Mouse (Mus musculus): ENCODE measurements around the gene Shroom1.

Gene Shroom1

DNA sequence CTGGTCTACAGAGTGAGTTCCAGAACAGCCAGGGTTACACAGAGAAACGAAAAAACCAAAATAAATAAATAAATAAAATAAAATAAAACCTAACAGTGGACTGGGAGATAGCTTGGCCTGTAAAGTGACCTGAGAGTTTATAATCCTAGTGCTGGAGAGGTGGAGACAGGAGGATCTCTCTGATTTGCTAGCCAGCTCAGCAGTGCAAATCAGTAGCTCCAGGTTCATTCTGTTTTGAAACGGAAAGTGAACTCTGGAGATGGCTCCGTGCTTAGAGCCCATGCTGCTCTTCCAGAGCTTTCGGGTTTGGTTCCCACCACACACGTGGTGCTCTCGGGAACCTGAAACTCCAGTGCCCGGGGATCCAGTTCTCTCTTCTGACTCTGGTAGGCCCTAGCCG lies 9.0 kb upstream of the Shroom1 start:
- DNase-seq, result no peak

DNA sequence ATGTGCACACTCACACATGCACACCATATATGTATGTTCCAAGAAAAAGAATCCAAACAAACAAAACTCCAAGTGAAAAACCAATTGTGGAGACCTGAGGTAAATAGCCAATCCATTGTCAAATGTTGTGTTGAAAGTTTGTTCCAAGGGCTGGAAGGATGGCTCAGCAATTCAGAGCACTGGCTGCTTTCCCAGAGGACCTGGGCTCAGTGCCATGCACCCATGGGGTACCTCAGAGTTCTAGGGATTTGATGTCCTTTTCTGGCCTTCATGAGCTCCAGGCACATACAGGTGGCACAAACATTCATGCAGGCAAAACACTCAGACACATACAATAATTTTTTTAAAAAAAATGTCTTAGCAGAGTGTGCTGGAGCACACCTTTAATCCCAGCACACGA lies 8.5 kb upstream of the Shroom1 start:
- peak; percentile 87 for DNase-seq

DNA sequence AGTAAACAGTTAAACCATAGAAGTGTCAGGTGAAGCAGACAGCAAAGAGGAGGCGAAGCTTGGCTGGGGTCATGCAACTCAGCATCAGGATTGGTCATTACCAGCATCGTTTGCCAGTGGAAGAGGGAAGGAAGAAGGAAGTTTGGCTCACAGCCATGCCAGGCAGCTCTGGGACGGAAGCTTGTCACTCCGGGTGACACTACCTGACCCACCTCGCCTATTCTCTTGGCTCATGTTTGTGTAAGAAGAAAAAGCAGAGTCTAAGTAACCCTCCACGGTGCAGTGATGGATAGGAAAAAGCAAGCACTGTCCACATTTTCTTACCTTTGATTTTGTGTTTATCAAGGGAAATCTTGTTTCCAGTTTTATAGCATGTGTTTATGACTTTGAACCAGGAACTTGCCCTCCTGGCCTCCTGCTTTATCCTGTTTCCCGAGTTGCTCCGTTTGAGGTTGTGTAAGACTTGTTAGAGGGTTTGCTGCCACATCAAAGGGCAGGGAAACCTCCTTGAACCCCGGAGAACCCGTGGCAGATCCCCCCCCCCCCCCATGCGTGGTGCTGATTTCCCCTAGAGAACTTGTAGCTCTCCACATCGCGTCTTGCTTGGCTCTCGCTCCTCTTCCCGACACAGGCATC lies 6.8 kb upstream of the Shroom1 start:
- no peak for DNase-seq

DNA sequence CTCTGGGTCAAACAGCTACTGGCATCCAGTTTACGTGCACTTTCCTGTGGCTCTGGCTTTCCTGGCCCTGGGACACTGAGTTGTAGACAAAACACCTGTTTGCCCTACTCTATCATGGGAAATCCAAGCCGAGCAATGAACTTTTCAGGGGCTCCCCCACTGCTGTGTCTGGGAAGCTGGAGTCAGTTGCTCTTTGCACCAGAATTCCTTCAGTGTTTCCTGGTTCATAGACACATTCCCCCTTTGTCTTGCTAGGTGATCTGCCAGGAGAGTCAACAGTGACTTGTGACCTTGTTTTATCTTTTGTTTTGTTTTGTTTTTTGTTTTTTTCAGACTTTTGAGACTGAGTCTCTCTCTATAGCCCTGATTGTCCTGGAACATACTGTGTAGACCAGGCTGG lies 5.6 kb upstream of the Shroom1 start:
- DNase-seq, result no peak

DNA sequence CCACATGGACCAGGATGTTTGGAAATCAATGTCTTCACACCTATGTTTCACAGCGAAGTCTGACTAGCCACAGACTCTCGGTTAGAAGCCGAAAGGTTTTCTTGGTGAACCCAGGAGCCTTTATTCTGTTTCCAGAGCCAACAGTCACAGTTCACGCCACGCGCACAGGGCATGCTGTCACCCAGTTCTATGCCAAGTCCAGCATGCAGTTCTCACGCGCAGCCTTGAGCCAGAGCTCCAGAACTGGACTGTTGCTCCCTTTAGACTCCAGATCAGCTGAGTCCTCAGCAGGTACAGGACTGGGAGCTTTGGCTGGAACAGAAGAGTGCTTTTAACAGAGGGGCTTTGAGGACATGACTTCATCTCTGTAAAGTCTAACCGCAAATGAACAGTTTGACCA lies 4.6 kb upstream of the Shroom1 start:
- DNase-seq, result peak; percentile 33

DNA sequence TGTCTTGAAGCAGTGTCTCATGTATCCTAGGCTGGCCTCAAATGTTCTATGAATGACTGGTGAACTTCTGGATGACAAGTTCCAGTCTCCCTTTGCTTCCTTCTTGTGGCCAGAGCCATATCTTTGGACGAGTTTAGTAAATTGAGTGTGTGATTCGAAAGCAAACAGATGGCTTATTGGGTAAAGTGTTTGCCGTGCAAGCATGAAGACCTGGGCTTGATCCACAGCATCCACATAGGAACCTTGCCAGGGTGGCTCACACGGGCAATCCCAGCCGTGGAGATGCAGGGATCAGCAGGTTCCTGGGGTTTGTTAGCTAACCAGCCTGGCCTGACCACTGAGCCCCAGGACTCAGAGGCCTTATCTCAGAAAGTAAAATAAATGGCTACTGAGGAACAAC lies 4.0 kb upstream of the Shroom1 start:
- no peak for DNase-seq

DNA sequence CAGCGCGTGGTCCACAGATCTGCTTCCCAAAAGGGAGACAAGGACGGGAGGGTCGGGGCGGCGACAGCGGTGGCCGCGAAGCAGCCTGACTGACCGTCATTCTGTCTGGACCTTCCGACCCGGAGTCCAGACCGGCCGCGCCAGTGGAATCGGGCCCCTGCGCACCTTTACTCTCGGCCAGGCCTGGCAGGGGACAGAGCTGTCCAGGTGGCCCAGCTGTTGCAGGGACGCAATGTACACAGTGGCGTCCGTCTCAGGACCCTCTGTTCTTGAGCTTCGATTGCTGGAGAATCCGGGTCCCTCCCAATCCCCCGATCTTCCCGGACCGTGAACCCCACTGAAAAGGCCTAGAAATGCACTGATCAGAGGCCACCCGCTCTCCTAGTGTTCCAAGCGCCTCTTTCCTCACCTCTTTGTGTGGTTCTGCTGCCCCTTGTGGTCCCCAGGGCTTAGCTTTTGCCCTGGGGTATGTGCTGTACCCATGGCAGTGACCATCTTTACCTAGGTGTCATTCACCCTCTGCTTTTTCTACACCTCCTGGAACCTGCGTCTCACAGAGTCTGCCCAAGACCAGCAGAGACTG lies 458 bp downstream of the Shroom1 start:
- no peak for DNase-seq

DNA sequence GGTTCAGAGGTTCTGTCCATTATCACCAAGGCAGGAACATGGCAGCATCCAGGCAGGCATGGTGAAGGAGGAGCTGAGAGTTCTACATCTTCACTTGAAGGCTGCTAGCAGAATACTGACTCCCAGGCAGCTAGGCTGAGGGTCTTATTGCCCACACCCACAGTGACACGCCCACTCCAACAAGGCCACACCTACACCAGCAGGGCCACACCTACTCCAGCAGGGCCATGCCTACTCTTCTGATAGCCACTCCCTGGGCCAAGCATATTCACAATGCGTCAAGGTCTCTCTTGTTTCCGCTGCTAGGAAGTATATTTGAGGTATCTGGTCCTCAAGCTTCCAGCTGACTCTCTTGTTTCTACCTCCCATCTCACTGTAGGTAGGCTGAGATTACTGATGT lies 2.0 kb downstream of the Shroom1 start:
- no peak for DNase-seq

DNA sequence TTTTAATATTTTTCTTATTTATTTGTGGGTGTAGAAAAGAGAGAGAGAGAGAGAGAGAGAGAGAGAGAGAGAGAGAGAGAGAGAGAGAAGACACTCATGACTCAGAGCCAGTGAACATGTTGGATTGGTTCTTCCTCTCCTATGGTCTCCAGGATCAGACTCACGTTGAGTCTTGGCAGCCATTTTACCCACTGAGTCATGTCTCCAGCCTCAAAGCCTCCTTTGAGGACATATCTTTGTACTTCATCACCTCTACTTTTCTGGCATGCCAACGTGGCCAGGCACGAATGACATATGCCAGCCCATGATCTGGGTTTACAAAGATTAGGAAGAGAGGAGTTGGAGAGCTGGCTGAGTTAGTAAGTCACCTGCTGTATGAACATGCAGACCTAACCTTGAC lies 3.2 kb downstream of the Shroom1 start:
- no peak for DNase-seq

DNA sequence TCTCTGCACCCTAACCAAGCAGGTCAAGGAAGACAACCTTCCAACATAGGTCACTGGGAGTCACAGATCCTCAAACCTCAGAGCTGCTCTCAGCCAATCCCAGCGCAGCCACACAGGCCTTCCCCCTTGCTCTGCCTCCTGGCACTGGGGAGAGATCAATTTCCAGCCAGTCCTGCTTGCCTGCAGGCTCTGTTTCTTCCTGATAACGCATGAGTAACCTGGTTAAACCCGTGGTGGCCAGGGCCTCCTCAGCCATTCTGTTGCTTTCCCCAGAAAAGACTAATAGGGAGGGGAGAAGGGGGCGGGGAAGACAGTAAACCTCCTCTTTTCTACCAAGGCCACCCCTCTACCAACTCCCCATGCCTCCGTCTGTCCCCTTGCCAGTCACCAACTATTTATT lies 4.7 kb downstream of the Shroom1 start:
- DNase-seq, result no peak

DNA sequence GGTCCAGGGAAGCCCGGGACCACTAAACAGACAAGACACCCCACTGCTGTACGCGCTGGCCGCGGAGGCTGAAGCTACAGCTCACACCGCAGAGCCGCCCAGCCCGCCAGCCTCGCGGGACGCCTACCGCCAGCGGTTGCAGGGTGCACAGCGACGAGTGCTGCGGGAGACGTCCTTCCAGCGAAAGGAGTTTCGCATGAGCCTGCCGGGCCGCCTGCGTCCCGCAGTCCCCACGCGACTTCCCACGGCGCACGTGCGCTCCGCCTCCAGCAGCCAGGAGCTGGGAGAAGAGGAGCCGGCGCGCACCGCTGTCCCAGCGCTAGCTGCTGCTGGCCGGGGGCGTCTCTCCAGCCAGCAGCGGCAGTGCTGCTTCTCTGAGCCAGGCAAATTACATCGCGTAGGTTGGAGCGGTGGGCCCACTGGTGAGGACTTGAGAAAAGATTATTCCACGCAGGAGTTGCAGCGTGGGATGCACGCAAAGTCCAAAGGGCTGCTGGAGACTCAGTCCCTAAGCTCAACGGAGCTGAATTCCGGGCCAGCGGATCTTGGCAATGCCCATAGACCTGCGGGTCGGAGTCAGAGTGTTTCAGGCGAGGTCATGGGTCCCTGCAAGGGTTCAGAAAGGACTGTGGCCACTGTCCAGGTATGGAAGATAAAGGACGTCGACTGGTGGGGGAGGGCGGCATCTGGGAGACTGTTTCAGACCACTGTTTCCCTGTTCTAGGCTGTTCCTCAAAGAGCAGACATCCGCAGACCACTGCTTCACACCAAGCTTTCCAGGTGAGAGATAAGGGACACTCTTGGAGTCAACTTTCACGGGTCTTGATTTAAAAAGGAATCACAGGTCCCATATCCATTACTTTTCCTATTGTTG lies 6.8 kb downstream of the Shroom1 start:
- no peak for DNase-seq

DNA sequence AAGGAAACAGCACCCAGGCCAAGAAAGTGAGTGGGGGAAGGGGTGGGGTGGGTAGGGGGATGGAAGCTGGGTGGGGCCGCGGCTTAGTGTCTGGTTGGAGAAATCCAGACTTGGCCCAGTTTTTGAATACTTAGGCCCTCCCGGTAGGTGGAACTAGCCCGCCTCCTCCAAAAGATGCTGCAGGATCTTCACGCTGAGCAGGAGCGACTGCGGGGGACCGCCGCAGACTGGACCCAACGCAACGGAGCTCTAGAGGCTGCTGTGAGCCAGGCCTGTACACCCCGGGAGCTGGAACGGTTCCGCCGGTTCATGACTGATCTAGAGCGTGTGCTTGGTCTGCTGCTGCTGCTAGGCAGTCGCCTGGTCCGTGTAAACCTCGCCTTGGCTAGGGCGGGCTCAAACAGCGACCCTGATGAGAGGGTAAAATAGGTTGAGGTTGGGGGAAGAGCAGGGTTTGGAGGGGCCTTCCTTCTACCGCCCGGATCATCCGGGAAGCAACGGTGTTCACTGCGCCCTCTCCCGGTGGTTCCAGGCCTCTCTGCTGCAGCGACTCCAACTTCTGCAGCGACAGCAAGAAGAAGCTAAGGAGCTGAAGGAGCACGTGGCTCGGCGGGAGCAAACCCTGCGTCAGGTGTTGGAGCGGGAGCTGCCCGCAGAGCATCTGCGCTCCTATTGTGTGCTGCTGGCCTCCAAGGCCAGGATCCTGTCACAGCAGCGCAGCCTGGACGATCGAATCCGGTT lies 9.4 kb downstream of the Shroom1 start:
- DNase-seq, result peak; percentile 81

DNA sequence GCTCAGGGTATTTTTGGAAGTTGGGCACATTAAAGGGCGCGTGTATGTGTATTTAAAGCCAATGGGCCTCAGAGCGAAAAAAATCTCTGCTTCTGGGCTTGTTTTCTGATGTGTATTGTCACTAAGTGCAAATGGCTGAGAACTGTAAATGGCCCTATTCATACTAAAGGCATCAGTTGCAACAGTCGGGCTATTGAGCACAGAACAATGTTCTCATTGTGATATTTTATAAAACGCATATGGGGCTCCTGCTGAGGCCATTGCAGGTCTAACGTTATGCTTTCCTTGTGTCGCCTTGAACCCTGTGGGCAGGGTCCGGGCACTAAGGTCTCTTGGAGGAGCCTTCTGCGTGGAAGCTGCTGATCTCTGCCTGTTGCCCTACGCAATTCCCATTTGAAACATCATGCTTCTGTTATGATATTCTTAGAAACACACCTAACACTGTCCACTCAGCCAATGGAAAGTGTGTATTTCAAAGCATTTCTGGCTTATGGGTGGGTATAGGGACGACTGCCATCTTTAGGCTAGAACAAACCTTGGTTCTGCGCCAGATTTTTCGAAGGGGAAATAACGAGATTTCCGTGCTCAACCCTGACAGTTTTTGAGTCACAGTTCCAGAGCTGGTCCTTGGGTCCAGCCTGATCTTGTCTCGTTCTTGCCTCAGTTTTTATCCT lies 12.4 kb downstream of the Shroom1 start:
- DNase-seq, result no peak

DNA sequence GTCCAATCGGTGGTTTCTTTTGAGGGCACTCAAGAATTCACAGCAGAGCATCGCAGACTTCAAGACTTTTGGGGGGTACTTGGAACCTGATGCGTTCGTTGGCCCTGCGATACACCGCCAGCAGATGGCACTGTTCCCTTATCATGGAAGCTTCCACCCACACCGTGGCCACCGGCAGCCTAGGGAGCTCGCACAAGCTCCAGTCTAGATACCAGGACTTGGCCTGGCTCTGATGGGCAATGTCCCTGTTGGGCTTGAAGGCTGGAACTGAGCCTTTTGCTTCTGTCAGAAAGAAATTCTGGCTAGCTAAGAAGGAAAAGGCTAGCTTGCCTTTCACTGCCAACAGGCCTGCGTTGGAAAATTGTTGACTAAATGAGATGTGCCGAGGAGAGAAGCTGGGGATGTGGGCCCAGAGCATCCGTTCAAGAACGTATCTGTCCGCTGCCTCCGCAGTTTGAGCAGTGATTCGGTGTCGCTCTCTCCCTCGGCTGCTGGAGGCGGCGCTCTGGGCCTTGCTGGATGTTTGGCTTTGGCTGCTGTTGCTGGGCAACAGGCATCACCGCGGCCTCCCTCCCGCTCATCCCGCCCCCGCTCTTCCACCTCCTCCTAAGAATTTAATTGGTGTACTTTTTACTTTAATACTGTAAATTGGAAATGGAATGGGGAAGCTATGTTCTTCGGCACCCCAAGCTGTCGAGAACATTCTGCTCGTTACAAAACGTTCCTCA lies 13.1 kb downstream of the Shroom1 start, which contains the start of gene Gm9837:
Gm9837 (minus strand) TSS at position 512 of the 728 bp plus-strand sequence.
- DNase-seq, result peak; percentile 90

DNA sequence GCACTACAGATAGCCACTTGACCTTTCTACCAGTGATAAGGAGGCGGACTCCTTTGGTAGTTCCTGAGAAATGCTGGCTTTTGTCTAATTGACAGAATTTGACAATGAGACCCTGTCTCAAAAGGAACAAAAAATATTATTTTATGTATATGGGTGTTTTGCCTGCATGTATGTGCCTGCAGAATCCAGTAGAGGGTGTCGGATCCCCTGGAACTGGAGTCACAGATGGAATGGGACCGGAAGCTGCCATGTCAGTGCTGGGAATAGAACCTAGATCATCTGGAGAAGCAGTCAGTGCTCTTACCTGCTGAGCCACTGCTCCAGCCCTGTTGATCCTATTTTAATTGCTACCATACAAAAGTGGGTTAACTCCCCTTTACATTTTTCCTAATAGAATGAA lies 15.7 kb downstream of the Shroom1 start:
- no peak for DNase-seq

DNA sequence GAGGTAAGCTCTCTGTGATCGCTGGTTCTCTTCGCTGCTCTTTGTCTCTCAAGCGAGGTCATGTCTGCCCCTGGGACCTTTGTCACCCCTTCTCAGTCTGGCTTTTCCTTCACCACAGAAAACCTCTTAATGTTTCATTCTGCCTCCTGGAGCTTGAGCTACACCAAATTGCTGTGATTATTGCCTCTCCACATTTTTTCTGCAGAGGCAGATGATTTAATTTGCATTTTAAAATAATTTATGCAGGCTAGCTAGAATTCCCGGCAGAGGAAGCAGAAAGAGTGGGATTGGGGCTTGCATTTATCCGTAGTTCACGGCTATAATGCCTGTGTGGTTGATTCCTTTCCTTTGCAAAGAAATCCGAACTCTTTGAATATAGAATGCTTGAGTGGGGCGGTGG lies 18.6 kb downstream of the Shroom1 start:
- DNase-seq, result no peak

DNA sequence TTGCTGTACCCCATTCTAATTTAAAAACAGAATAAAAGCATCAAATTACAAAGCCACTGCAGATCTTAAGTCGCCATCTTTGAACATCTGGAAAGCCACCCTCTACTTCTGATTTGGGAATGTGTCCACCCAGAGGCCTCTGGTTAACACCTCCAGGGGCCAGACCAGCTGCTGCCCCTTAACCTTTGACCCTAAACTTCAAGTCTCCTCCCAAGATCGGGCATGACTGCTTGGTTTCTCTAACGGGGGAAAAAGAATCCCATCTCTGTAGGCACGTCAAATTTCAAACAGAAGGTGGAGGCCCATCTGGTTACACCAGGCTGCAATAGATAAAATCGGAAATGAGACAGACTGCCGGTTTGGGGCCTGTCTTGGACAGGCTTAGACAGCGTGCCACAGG lies 20.8 kb downstream of the Shroom1 start:
- no peak for DNase-seq

DNA sequence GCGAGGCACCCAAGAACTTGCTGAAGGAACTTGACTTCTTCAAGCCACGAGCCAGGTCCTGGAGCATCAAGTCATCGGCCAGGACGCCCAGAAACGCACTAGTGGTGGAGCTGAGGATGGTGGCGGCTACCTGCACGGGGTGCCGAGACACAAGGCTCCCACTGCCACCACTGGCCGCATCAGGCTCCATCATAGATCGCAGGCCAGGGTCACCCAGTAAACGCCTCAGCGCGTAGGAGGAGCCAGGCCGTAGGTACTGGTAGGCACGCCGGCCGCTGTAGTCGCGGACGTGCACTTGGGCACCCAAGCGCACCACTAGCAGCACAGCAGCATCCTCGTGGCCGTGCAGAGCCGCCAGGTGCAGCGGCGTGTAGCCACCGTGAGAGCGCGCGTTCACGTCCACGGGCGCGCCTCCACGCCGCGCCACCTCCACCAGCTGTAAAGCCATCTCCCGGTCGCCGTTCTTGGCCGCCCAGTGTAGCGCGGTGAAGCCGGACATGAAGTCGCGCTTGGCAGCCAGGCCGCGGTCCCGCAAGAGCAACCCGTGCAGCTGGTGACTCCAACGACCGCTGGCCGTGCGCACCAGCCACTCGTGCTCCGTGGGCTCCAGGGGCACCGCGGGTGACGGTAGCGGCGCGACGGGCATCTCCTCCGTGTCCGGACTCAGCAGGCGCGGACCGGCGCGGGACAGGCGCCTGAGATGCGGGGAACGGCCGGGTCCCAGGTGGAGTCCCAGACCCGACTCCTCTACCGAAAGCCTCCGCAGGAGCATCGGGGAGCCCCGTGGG lies 21.6 kb downstream of the Shroom1 start:
- DNase-seq, result peak; percentile 21

DNA sequence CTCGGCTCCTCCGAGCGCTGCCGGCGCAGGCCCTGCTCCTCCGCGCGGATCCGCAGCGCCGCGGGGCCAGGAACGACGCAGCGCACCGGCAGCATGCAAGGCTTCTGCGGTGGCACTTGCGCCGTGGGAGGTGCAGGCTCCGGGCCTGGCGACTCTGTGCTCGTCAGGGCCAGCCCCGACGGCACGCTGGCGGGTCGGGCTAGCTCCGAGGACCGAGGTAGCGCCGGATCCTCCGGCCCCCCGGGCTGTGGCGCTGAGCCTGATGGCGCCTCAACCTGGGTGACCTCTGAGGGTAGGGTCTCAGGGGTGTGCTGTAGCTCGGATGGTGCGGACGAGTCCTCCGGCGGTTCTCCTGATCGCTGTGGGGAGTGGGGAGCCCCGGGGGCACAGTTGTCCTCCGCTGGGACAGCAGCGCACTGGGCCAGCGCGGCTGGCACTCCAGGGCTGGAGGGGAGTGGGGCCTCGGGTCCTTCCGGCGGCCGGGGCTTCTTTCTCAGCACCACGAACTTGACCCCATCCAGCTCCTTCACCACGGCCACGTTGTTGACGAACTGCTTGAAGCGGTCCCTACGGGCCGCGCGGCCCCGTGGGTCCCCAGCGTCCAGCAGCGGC lies 22.3 kb downstream of the Shroom1 start:
- DNase-seq, result peak; percentile 38

DNA sequence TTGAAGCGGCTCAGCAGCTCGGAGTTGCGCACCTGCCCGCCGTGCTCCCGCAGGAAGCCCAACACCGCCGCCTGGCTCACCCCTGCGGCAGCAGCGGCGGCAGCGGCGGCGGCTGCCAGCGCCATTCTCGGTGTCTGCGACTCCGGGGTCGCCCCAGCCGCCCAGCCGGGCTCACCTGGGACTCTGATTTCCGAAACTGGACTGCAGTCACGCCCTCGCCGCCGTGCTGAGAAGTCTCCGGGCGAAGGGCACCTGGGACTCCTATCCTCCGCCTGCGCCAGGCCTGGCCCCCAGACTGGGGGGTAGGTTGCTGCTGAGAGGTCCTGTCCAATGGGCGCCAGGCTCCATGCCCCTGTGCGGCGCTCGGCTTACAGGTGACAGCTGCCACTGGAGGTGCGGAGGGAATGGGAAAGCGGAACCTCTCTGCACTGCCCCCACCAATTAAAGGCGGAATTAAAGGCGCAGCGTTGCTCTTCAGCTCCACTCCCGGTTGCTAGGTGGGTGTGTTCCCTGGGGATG lies 22.8 kb downstream of the Shroom1 start, which contains the start of the genes Gm9945 and Sowaha:
Gm9945 (plus strand) TSS at position 384 of the 519 bp plus-strand sequence.
Sowaha (minus strand) TSS at position 492 of the 519 bp plus-strand sequence.
- DNase-seq, result peak; percentile 74

Measured in kidney, adult 18-20 months (tissue).